Mouse (Mus musculus) lung, embryonic 16.5 days (tissue): Measurements from ENCODE around the gene Pcnx. TPM values are rescaled to one million over a fixed set of nuclear protein-coding genes. Genes with fewer than 3 reads are reported as not detected.

Experiments used
- ATAC-seq: fragments of 200-750 bp; cut with Nextera tagmentation; 2 replicates; pipeline ENCODE4 v1.8.0; 2017; ENCODE audit warnings: low read depth, mild to moderate bottlenecking, moderate library complexity
- H3K27ac ChIP-seq: fragments of 300-500 bp; sonication (generic); 2 replicates; pipeline ENCODE4 v1.5.1; 2014; ENCODE audit warnings: mild to moderate bottlenecking, control low read depth, low read length
- H3K27me3 ChIP-seq: fragments of 300-500 bp; sonication (generic); 2 replicates; pipeline ENCODE4 v1.6.1; 2014; ENCODE audit warnings: low read depth, low read length, mixed read lengths; ENCODE audit not compliant: control insufficient read depth, insufficient read depth
- H3K36me3 ChIP-seq: fragments of 300-500 bp; sonication (generic); 2 replicates; pipeline ENCODE4 v1.6.1; 2014; ENCODE audit warnings: low read length; ENCODE audit not compliant: control insufficient read depth, insufficient read depth
- H3K4me1 ChIP-seq: fragments of 300-500 bp; sonication (generic); replicated peaks from 2 replicates; pipeline ENCODE4 v1.6.1; 2014; ENCODE audit warnings: low read length, mixed read lengths; ENCODE audit not compliant: control insufficient read depth, insufficient read depth
- H3K4me2 ChIP-seq: fragments of 300-500 bp; sonication (generic); 2 replicates; pipeline ENCODE4 v1.6.1; 2014; ENCODE audit warnings: low read depth, low read length, control low read depth
- H3K4me3 ChIP-seq: fragments of 300-500 bp; sonication (generic); 2 replicates; pipeline ENCODE4 v1.5.1; 2014; ENCODE audit warnings: mild to moderate bottlenecking, low read length, control low read depth
- H3K9ac ChIP-seq: fragments of 300-500 bp; sonication (generic); 2 replicates; pipeline ENCODE4 v1.6.1; 2014; ENCODE audit warnings: low read length, control low read depth
- H3K9me3 ChIP-seq: fragments of 300-500 bp; sonication (generic); 2 replicates; pipeline ENCODE4 v1.6.1; 2016; ENCODE audit warnings: low read length; ENCODE audit not compliant: control insufficient read depth
- WGBS: fragments of 180-500 bp; shearing (Covaris S2); extraction: QIAGEN DNeasy Blood & Tissue Kit; methylation state at CpG from one replicate; pipeline ENCODE4 v1.1.7; 2014; 5-methylcytosine and 5-hydroxymethylcytosine counted together
- polyA plus RNA-seq: library from polyadenylated mRNA; unstranded; fragments of >200 nt; fragmentation: Nextera tagmentation; extraction: Ambion mirVana; gene quantifications from 2 replicates; pipeline ENCODE4 v1.2.1, GENCODE M21; 2015

The Pcnx gene
- polyA plus RNA-seq, 1 experiment from 2014 or later = 15.2 TPM

DNA sequence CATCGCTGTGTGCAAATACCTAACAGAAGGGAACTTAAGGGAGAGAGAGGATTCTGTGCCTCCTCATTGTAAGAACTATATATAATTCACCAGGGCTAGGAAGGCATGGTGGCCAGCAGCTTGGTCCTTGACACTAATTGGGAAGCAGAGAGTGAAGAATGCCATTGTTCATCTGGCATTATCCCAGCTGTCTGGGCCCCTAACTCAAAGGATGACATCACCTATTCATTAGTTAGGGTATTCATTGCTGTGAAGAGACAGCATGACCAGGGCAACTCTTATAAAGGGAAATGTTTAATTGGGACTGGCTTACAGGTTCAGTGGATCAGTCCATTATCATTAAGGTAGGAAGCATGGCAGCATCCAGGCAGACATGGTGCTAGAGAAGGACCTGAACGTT is 31.5 kb upstream of the Pcnx start:
- no peak for ATAC-seq
- Histone ChIP-seq H3K27me3 (no peaks in the 10 kb centered on the region), H3K27ac (no peak overlapping the region), H3K36me3 (no peaks in the 10 kb centered on the region), H3K4me3 (no peak overlapping the region), H3K9me3 (no peaks in the 10 kb centered on the region), H3K4me2 (no peak overlapping the region), H3K4me1 (no peaks in the 10 kb centered on the region), H3K9ac (no peak overlapping the region)
- WGBS = 70% methylated on average over 2 of the region's 2 CpGs

- Histone ChIP-seq H3K36me3 (no peaks in the 10 kb centered on the region), H3K9ac (no peak overlapping the region), H3K27me3 (no peaks in the 10 kb centered on the region), H3K4me1 (no peaks in the 10 kb centered on the region), H3K4me2 (no peak overlapping the region), H3K27ac (no peak overlapping the region), H3K9me3 (no peaks in the 10 kb centered on the region), H3K4me3 (no peak overlapping the region)
- ATAC-seq = no peak
- 48% methylated on average over 5 of the region's 5 CpGs for WGBS
These were observed 27.6 kb upstream of the Pcnx start for GRCm38 (mm10) chr12:81832039-81832738.

- ATAC-seq = no peak
- Histone ChIP-seq H3K4me1 (no peaks in the 10 kb centered on the region), H3K27ac (no peak overlapping the region), H3K9me3 (no peaks in the 10 kb centered on the region), H3K4me2 (no peak overlapping the region), H3K27me3 (no peaks in the 10 kb centered on the region), H3K4me3 (no peak overlapping the region), H3K9ac (no peak overlapping the region), H3K36me3 (no peaks in the 10 kb centered on the region)
- 92% methylated on average over 2 of the region's 2 CpGs for WGBS
These were observed 26.7 kb upstream of the Pcnx start for GRCm38 (mm10) chr12:81833094-81833493.

- Histone ChIP-seq H3K27me3 (no peaks in the 10 kb centered on the region), H3K4me1 (no peaks in the 10 kb centered on the region), H3K4me3 (no peak overlapping the region), H3K4me2 (no peak overlapping the region), H3K36me3 (no peaks in the 10 kb centered on the region), H3K9me3 (no peaks in the 10 kb centered on the region), H3K27ac (no peak overlapping the region), H3K9ac (no peak overlapping the region)
- ATAC-seq = no peak
- WGBS = 65% methylated on average over 8 of the region's 8 CpGs
These were observed 23.7 kb upstream of the Pcnx start for GRCm38 (mm10) chr12:81836162-81836561.

DNA sequence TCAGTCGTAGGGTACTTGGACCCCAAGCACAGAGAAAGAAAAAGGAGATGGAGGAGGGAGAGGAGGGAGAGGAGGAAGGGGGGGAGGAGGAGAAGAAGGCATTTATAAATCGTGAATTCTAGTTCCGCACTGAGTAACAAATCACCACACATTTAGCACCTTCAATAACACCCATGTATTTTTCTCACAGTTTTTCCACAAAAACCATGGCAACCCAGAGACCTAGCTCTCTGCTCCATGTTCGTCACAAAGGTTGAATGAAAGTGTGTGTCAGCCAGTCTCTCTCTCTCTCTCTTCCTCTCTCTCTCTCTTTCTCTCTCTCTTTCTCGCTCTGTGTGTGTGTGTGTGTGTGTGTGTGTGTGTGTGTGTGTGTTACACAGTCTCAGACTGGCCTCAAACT is 22.4 kb upstream of the Pcnx start:
- Histone ChIP-seq H3K27ac (no peak overlapping the region), H3K36me3 (no peaks in the 10 kb centered on the region), H3K27me3 (no peaks in the 10 kb centered on the region), H3K4me1 (no peaks in the 10 kb centered on the region), H3K9me3 (no peaks in the 10 kb centered on the region), H3K4me3 (no peak overlapping the region), H3K4me2 (no peak overlapping the region), H3K9ac (no peak overlapping the region)
- ATAC-seq = no peak
- WGBS = 58% methylated on average over 5 of the region's 5 CpGs

DNA sequence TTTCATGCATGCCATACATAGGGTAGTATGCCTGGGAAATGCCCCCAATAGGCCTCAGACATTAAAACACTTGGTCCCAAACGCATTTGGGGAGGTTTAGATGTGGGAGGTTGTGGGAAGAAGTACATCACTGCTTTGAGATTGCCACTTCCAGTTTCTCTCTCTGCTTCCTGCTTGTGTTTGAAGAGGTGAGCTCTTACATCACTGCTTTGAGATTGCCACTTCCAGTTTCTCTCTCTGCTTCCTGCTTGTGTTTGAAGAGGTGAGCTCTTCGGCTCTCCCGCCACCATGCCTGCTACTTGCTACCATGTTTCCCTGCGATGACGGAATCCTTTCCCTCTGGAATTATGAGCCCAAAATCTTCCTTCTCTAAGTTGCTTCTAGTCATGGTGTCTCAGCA is 20.2 kb upstream of the Pcnx start:
- 81% methylated on average over 5 of the region's 5 CpGs for WGBS
- H3K4me2 ChIP-seq = no peak overlapping the region
- H3K27me3 ChIP-seq = no peaks in the 10 kb centered on the region
- no peak overlapping the region for H3K9ac ChIP-seq
- no peak overlapping the region for H3K27ac ChIP-seq
- ATAC-seq = no peak
- no peaks in the 10 kb centered on the region for H3K36me3 ChIP-seq
- no peak overlapping the region for H3K4me3 ChIP-seq
- no peaks in the 10 kb centered on the region for H3K9me3 ChIP-seq
- H3K4me1 ChIP-seq = peaks cover under 1% of the 10 kb centered on the region; the same call in 1 of the 2 replicates

- 57% methylated on average over 5 of the region's 5 CpGs for WGBS
- no peak for ATAC-seq
- Histone ChIP-seq H3K9ac (no peak overlapping the region), H3K27me3 (no peaks in the 10 kb centered on the region), H3K4me3 (no peak overlapping the region), H3K4me1 (peaks cover 6% of the 10 kb centered on the region), H3K36me3 (no peaks in the 10 kb centered on the region), H3K27ac (no peak overlapping the region), H3K9me3 (no peaks in the 10 kb centered on the region), H3K4me2 (no peak overlapping the region)
These were observed 18.8 kb upstream of the Pcnx start for GRCm38 (mm10) chr12:81841046-81841445.

DNA sequence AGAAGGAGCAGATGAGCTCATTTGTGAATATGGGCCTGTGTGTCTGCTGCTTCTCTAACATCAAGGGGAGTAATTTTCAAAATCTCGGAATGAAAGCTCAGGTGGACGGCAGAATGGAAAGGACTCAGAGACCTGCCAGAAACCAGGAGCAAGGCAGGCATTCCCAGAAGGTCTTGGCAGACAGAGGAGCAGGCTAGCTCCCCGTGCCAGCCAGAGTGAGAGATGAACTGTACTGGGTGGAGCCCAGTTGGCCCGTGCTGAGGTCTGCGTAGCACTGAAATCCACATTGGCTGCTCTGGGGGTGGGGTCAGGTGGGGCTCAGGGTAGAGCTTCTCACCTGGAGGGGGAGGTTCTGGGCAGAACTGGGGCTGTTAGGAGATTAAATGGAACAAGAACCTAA is 16.3 kb upstream of the Pcnx start:
- H3K4me1 ChIP-seq = peaks cover 6% of the 10 kb centered on the region
- WGBS = 80% methylated on average over 5 of the region's 5 CpGs
- H3K4me3 ChIP-seq = no peak overlapping the region
- ATAC-seq = no peak
- H3K27me3 ChIP-seq = no peaks in the 10 kb centered on the region
- no peak overlapping the region for H3K27ac ChIP-seq
- H3K4me2 ChIP-seq = no peak overlapping the region
- H3K9ac ChIP-seq = no peak overlapping the region
- no peaks in the 10 kb centered on the region for H3K9me3 ChIP-seq
- no peaks in the 10 kb centered on the region for H3K36me3 ChIP-seq

DNA sequence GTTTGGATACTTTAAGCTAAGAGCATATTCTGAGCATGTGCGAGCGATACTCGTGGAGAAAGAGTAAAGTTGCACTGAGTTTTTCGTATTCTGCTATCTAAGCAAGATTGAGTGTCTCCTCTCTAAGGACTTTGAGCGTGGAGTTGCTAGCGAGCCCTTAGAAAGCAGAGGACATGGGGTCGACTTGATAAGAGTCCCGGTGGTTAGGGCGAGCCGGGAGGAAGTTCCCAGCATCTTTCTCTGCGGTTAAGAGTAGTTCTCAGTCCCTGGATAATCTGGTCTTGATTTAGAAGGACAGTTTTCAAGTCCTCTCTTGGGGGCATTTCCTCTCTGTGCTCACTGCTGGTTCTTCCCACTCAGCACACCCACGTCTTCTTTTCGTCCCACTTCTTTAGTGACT is 15.3 kb upstream of the Pcnx start:
- H3K9me3 ChIP-seq = no peaks in the 10 kb centered on the region
- H3K4me3 ChIP-seq = peak overlapping the region; percentile 27
- no peak overlapping the region for H3K27ac ChIP-seq
- WGBS = 25% methylated on average over 13 of the region's 13 CpGs
- no peaks in the 10 kb centered on the region for H3K36me3 ChIP-seq
- H3K27me3 ChIP-seq = no peaks in the 10 kb centered on the region
- peaks cover 9% of the 10 kb centered on the region for H3K4me1 ChIP-seq
- ATAC-seq = no peak
- H3K9ac ChIP-seq = no peak overlapping the region
- peak overlapping the region; percentile 52 for H3K4me2 ChIP-seq

DNA sequence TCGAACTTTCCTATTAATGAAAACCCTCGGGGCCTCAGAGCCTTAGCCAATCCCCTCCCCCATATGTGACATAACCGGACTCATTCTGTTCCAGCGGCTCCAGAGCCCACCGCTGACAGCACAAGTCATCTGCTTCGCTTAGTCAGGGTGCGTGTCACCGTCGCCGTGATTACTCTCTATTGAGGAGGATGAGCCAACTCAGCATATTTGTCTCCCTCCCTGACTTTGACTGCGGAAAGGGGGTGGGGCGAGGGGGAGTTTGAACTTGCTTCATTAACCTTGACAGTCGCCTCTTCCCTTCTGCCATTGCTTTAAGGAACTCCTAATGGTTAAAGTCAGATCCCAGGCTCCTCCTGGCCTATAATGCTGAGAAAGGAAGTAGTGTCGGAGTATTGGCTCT is 14.8 kb upstream of the Pcnx start:
- Histone ChIP-seq H3K4me2 (peak overlapping the region; percentile 52), H3K36me3 (no peaks in the 10 kb centered on the region), H3K4me1 (peaks cover 9% of the 10 kb centered on the region), H3K9ac (0 out of 2 replicates have a peak overlapping the region, but pooled peaks have one; percentile 4), H3K4me3 (peak overlapping the region; percentile 27), H3K9me3 (no peaks in the 10 kb centered on the region), H3K27me3 (no peaks in the 10 kb centered on the region), H3K27ac (no peak overlapping the region)
- peak; percentile 37; the same call in 1 of the 2 replicates for ATAC-seq
- 13% methylated on average over 14 of the region's 14 CpGs for WGBS
